Mouse (Mus musculus) limb, embryonic 12.5 days (tissue): ENCODE results near the gene Hspg2. TPM values are rescaled to one million over a fixed set of nuclear protein-coding genes. Genes with fewer than 3 reads are reported as not detected.

Source experiments
- ATAC-seq: fragments of 200-750 bp; cut with Nextera tagmentation; 2 replicates; pipeline ENCODE4 v1.8.0; 2017; ENCODE audit warnings: low read depth, moderate TSS enrichment; ENCODE audit not compliant: insufficient number of reproducible peaks, insufficient read depth, low FRiP score, low TSS enrichment
- H3K27ac ChIP-seq: fragments of 300-500 bp; sonication (generic); 2 replicates; pipeline ENCODE4 v1.5.1; 2016; ENCODE audit warnings: mild to moderate bottlenecking, moderate library complexity
- H3K27me3 ChIP-seq: fragments of 300-500 bp; sonication (generic); 2 replicates; pipeline ENCODE4 v1.6.1; 2016; ENCODE audit warnings: mild to moderate bottlenecking, moderate library complexity
- H3K36me3 ChIP-seq: fragments of 300-500 bp; sonication (generic); 2 replicates; pipeline ENCODE4 v1.6.1; 2016; ENCODE audit warnings: mild to moderate bottlenecking, moderate library complexity
- H3K4me1 ChIP-seq: fragments of 300-500 bp; sonication (generic); replicated peaks from 2 replicates; pipeline ENCODE4 v1.6.1; 2016
- H3K4me2 ChIP-seq: fragments of 300-500 bp; sonication (generic); 2 replicates; pipeline ENCODE4 v1.6.1; 2016; ENCODE audit warnings: mild to moderate bottlenecking, moderate library complexity
- H3K4me3 ChIP-seq: fragments of 300-500 bp; sonication (generic); replicated peaks from 2 replicates; pipeline ENCODE4 v1.5.1; 2016; ENCODE audit warnings: mild to moderate bottlenecking
- H3K9ac ChIP-seq: fragments of 300-500 bp; sonication (generic); replicated peaks from 2 replicates; pipeline ENCODE4 v1.6.1; 2016; ENCODE audit warnings: mild to moderate bottlenecking, moderate library complexity
- H3K9me3 ChIP-seq: fragments of 300-500 bp; sonication (generic); 2 replicates; pipeline ENCODE4 v1.6.1; 2016; ENCODE audit warnings: mild to moderate bottlenecking, moderate library complexity
- WGBS: fragments of 180-500 bp; shearing (Covaris S2); methylation state at CpG from one replicate; pipeline ENCODE4 v1.1.7; 2016; 5-methylcytosine and 5-hydroxymethylcytosine counted together
- polyA plus RNA-seq: library from polyadenylated mRNA; unstranded; fragments of >200 nt; fragmentation: Nextera tagmentation; extraction: Ambion mirVana; gene quantifications from 2 replicates; pipeline ENCODE4 v1.2.1, GENCODE M21; 2016

Gene Hspg2
- polyA plus RNA-seq, 1 experiment from 2014 or later: 14.3 TPM

DNA sequence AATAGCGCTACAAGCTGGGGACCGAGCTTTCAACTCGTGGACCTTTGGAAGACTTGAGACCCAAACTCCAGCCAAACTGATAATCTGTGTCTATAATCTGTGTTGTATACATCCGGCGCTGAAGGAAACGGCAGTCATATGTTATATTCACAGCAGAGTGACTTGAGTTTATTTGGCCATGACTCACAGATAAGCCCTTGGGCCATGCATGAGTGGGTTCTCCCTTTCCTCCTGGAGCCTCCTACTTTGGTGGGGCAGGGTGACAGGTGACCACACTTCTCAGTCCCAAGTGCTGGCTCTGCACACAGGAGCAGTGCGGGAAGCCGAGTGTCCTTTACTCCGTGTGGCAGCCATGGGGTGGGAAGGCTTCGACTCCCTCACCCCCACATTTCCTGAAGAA is 38.1 kb downstream of the Hspg2 start:
- no peak for ATAC-seq
- Histone ChIP-seq H3K36me3 (peaks cover 86% of the 10 kb centered on the region), H3K4me2 (no peak overlapping the region), H3K9me3 (no peaks in the 10 kb centered on the region), H3K27ac (no peak overlapping the region), H3K9ac (no peak overlapping the region), H3K4me3 (no peak overlapping the region), H3K4me1 (no peaks in the 10 kb centered on the region), H3K27me3 (no peaks in the 10 kb centered on the region)
- 92% methylated on average over 10 of the region's 10 CpGs for WGBS

- Histone ChIP-seq H3K4me1 (no peaks in the 10 kb centered on the region), H3K9ac (no peak overlapping the region), H3K9me3 (no peaks in the 10 kb centered on the region), H3K4me3 (no peak overlapping the region), H3K36me3 (peaks cover 86% of the 10 kb centered on the region), H3K4me2 (no peak overlapping the region), H3K27ac (no peak overlapping the region), H3K27me3 (no peaks in the 10 kb centered on the region)
- 84% methylated on average over 9 of the region's 9 CpGs for WGBS
- ATAC-seq: no peak
Measured at GRCm38 (mm10) chr4:137509528-137509927, 41.0 kb downstream of the Hspg2 start.

- H3K9ac ChIP-seq: no peak overlapping the region
- no peaks in the 10 kb centered on the region for H3K27me3 ChIP-seq
- H3K4me2 ChIP-seq: no peak overlapping the region
- no peak for ATAC-seq
- peaks cover 83% of the 10 kb centered on the region for H3K36me3 ChIP-seq
- no peaks in the 10 kb centered on the region for H3K4me1 ChIP-seq
- no peak overlapping the region for H3K4me3 ChIP-seq
- WGBS: 84% methylated on average over 15 of the region's 15 CpGs
- no peaks in the 10 kb centered on the region for H3K9me3 ChIP-seq
- no peak overlapping the region for H3K27ac ChIP-seq
Measured at GRCm38 (mm10) chr4:137510021-137510696, 41.6 kb downstream of the Hspg2 start.

DNA sequence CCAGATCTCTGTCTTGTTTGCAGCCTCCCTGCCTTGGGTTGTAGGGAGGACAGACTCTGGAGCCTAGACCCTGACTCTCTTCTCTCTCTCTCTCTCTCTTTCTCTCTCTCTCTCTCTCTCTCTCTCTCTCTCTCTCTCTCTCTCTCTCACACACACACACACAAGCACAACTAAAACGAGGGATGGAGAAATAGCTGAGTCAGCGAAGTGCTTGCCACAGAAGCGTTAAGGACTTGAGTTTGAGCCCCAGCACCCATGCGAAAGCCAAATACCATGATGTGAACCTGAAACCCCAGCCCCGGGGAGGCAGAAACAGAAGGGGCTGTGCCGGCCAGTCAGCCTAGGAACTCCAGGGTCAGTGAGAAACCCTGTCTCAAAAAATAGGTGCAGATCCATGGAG is 44.3 kb downstream of the Hspg2 start:
- Histone ChIP-seq H3K9me3 (no peaks in the 10 kb centered on the region), H3K4me1 (no peaks in the 10 kb centered on the region), H3K36me3 (peaks cover 96% of the 10 kb centered on the region), H3K27me3 (no peaks in the 10 kb centered on the region), H3K27ac (no peak overlapping the region), H3K9ac (no peak overlapping the region), H3K4me3 (no peak overlapping the region), H3K4me2 (no peak overlapping the region)
- WGBS: 80% methylated on average over 6 of the region's 6 CpGs
- no peak for ATAC-seq

GRCm38 (mm10) chr4:137517989-137518691 is 49.6 kb downstream of the Hspg2 start:
- no peak overlapping the region for H3K9ac ChIP-seq
- no peak overlapping the region for H3K4me3 ChIP-seq
- H3K27ac ChIP-seq: no peak overlapping the region
- no peak for ATAC-seq
- H3K4me1 ChIP-seq: no peaks in the 10 kb centered on the region
- H3K27me3 ChIP-seq: no peaks in the 10 kb centered on the region
- no peaks in the 10 kb centered on the region for H3K9me3 ChIP-seq
- no peak overlapping the region for H3K4me2 ChIP-seq
- H3K36me3 ChIP-seq: peaks cover 98% of the 10 kb centered on the region
- 86% methylated on average over 36 of the region's 36 CpGs for WGBS

- 89% methylated on average over 14 of the region's 14 CpGs for WGBS
- H3K36me3 ChIP-seq: peaks cover 98% of the 10 kb centered on the region
- H3K27ac ChIP-seq: no peak overlapping the region
- H3K9ac ChIP-seq: no peak overlapping the region
- no peak overlapping the region for H3K4me3 ChIP-seq
- ATAC-seq: no peak
- H3K4me2 ChIP-seq: no peak overlapping the region
- no peaks in the 10 kb centered on the region for H3K9me3 ChIP-seq
- H3K4me1 ChIP-seq: no peaks in the 10 kb centered on the region
- H3K27me3 ChIP-seq: no peaks in the 10 kb centered on the region
Measured at GRCm38 (mm10) chr4:137518746-137519145, 50.2 kb downstream of the Hspg2 start.

DNA sequence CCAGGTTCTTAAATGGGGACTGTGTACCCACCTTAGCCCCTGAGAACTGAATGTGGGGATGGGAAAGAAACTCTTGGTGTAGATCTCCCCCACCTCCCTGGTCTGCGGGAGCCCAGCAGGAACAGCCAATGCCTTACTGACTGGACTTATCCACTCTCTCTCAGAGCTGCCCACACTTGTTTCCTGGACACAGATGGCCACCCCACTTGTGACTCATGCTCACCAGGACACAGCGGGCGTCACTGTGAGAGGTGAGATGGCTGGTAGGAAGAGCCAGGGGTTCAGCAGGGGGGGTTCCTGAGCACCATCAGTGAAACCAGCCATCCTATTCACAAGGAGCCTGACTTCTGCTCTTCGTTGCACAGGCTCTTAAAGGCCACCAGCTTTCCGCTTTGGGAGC is 51.8 kb downstream of the Hspg2 start:
- Histone ChIP-seq H3K9ac (no peak overlapping the region), H3K27ac (no peak overlapping the region), H3K4me2 (no peak overlapping the region), H3K36me3 (peaks cover 100% of the 10 kb centered on the region), H3K4me1 (no peaks in the 10 kb centered on the region), H3K27me3 (no peaks in the 10 kb centered on the region), H3K4me3 (no peak overlapping the region), H3K9me3 (no peaks in the 10 kb centered on the region)
- WGBS: 93% methylated on average over 5 of the region's 5 CpGs
- no peak for ATAC-seq

- peaks cover 99% of the 10 kb centered on the region for H3K36me3 ChIP-seq
- no peak overlapping the region for H3K9ac ChIP-seq
- H3K27me3 ChIP-seq: no peaks in the 10 kb centered on the region
- no peak for ATAC-seq
- no peak overlapping the region for H3K4me3 ChIP-seq
- H3K4me1 ChIP-seq: no peaks in the 10 kb centered on the region
- WGBS: 92% methylated on average over 11 of the region's 11 CpGs
- no peak overlapping the region for H3K27ac ChIP-seq
- no peak overlapping the region for H3K4me2 ChIP-seq
- H3K9me3 ChIP-seq: 0 out of 2 replicates have a peak, but pooled peaks cover 2% of the 10 kb centered on the region
Measured at GRCm38 (mm10) chr4:137521966-137522365, 53.4 kb downstream of the Hspg2 start.

DNA sequence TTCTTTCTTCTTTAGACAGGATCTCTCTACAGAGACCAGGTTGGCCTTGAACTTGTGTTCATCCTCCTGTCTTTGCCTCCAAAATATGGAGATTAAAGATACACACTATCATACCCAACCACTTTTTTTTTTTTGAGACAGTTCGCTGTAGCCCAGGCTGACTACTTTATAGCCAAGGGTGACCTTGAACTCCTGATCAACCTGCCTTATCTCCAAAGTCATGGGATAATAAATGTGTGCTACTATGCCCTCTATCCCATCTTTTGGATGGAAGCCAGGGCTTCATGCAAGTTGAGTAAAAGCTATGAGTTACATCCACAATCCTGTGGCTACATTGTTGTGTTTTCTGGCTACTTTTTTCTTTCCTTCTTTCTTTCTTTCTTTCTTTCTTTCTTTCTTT is 56.9 kb downstream of the Hspg2 start:
- Histone ChIP-seq H3K9ac (no peak overlapping the region), H3K4me1 (no peaks in the 10 kb centered on the region), H3K4me3 (no peak overlapping the region), H3K36me3 (peaks cover 96% of the 10 kb centered on the region), H3K27me3 (no peaks in the 10 kb centered on the region), H3K9me3 (0 out of 2 replicates have a peak, but pooled peaks cover 2% of the 10 kb centered on the region), H3K4me2 (no peak overlapping the region), H3K27ac (no peak overlapping the region)
- no peak for ATAC-seq
- WGBS: 94% methylated on average over 1 of the region's 1 CpGs

DNA sequence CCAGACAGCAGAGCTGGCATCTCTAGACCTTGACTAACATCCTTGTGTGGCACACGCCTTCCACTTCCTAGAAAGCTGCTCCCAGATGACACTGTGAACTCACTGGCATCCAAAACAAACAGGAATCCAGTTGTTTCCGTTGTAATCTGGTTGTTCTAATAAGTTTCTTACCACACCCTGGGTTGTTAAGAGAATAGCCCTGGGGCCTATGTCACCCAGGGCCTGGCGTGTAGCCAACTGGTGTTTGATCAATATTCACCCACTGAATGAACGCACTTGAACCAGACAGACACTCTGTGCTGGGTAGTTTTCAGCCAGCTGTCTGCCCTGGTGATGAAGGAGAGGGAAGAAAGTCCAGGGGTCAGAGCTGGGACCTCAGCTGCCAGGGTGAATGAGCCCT is 58.8 kb downstream of the Hspg2 start:
- Histone ChIP-seq H3K4me1 (no peaks in the 10 kb centered on the region), H3K36me3 (peaks cover 94% of the 10 kb centered on the region), H3K9me3 (0 out of 2 replicates have a peak, but pooled peaks cover 2% of the 10 kb centered on the region), H3K27ac (no peak overlapping the region), H3K4me2 (no peak overlapping the region), H3K27me3 (no peaks in the 10 kb centered on the region), H3K9ac (no peak overlapping the region), H3K4me3 (no peak overlapping the region)
- no peak for ATAC-seq
- WGBS: 78% methylated on average over 4 of the region's 4 CpGs

GRCm38 (mm10) chr4:137527872-137528271 is 59.3 kb downstream of the Hspg2 start:
- peaks cover 91% of the 10 kb centered on the region for H3K36me3 ChIP-seq
- no peak overlapping the region for H3K9ac ChIP-seq
- no peak overlapping the region for H3K4me2 ChIP-seq
- no peak overlapping the region for H3K4me3 ChIP-seq
- H3K9me3 ChIP-seq: 0 out of 2 replicates have a peak, but pooled peaks cover 2% of the 10 kb centered on the region
- H3K4me1 ChIP-seq: no peaks in the 10 kb centered on the region
- 88% methylated on average over 6 of the region's 6 CpGs for WGBS
- H3K27me3 ChIP-seq: no peaks in the 10 kb centered on the region
- no peak for ATAC-seq
- no peak overlapping the region for H3K27ac ChIP-seq
